Mouse (Mus musculus) heart, adult 8-10 months (tissue): ENCODE measurements around the gene Spag7. TPM values are rescaled to one million over a fixed set of nuclear protein-coding genes. Genes with fewer than 3 reads are reported as not detected.

ENCODE experiments used
- DNase-seq: peaks from one replicate; pipeline ENCODE4 v3.0.0; 2022; ENCODE audit warnings: low spot score
- total RNA-seq, 4 experiments: library from RNA; stranded (reverse); gene quantifications; 2 replicates each; pipeline ENCODE4 v1.2.4; 2022

Gene Spag7
- 100 to 1,000 TPM in 1 of 4 experiments, 10 to 100 TPM in 3; 89.6 to 119 (median 95.7) TPM for total RNA-seq

DNA sequence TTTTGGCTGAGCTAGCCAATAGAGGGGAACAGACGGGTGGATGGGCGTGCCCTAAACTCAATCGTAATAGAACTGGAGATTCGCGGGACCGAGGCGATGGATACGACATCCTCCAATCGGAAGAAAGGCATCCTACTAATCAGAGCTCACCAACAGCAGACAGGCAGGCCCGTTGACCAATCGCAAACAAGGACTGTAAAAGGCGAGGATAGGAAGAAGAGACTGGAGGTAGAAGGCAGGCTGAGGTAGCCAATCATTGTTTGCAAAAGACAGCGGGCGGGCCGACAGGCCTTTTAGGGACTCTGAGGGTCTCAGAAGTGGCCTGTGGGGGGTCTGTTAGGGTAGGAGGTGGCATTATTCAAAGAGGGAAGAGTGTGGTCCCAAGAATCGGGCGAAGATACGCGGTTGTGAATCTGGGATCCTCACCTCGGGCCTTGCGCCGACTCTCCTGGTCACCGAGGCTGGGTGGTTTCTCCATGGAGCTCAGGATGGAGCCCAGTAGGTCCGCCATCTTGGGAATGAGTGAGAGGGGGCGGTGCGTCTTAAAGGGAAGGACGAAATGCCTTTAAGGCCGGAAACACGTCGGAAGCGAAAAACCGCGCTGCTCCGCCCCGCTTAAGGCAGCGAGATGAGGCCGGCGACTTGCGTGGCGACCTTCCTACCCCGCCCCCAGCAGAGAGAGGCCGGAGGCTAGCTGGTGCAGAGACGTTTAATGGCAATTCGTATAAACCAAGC lies at the start of gene Spag7:
Gene Spag7 (minus strand): TSS at position 646 of the 735 bp plus-strand sequence.
- peak; percentile 100 for DNase-seq

DNA sequence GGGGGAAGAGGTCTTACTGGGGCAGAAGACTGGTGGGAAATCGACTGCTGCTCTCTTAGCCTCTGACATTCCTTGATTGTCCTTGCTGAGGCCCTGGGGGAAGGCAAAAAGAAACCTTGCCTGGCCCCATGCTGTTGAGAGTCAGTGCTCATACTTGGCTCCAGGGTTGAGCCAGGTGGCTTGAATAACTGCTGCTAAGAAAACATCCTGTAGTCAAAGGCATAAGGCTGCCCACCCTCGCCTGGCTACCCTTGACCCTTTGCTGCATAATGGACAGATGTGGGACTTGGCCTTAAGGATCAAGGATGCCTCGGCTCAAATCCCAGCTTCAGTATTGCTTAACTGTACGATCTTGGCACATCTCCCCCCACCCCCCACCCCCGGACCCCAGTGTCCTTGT lies 49.3 kb upstream of the Spag7 start:
- no peak for DNase-seq

DNA sequence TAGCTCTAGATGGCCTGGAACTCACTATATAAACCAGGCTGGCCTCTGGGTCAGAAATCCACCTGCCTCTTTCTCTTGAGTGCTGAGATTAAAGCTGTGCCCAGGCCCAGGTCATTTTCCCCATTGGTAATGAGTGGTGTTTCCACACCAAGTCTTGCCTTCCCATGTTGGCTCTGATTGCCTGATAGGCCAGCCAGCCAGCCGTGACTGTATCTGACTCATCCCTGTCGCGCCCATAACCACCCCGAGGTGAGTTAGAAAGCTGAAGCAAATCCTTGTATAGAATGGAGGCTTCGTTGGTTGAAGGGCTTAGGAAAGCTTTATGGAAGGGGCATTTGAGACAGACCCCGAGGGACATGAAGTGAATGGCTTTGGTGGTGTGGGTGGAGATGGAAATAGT lies 46.6 kb upstream of the Spag7 start:
- no peak for DNase-seq

DNA sequence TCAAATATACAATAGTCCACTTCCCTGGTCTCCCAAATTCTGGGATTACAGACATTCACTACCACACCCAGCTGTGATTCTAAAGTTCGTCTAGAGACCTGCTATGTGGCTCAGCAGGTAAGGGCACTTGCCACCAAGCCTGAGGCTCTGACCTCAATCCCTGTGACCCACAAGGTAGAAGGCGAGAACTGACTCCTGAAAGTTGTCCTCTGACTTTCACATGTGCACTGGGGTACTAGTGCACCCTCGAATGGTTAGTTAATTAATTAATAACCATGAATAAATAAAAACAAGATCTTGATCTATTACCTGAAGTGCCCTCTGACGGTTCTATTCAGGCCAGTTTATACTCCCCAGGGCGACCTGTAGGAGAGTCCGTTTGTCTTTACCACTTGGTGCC lies 44.0 kb upstream of the Spag7 start:
- no peak for DNase-seq

DNA sequence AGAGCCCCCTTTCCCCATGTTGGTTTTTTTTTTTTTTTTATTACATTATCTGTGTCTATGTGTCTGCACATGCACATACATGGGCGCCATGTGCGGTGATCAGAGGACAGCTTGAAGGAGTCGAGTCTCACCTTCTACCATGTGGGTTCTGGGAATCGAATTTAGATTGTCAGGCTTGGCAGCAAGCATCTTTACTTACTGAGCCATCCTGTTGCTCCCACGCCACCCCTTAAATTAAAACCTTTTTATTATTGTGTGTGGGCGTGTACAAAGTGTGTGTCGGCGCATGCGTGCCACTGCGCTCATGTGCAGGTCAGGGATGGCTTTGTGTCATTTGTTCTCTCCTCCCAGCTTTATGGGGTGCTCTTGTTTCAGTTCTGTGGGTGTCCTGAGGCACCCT lies 41.8 kb upstream of the Spag7 start:
- no peak for DNase-seq

DNA sequence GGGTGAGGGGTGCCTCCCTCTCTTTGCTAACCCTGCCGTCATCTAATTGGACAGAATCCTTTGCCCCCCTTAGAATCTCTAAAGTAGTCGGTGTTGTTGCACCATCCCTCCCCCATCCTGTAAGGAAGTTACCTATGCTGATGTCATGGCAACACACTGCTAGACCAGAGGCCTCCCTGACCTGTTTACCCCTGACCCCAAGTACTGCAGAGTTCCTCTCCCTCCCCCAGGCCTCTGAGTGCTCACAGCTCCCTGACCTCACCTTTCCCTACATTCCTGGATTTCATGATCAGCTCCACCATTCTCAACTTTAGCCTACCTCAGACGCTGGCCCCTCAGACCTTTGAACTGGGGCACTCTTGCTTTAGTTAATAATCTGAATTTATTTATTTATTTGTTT lies 36.9 kb upstream of the Spag7 start:
- no peak for DNase-seq

DNA sequence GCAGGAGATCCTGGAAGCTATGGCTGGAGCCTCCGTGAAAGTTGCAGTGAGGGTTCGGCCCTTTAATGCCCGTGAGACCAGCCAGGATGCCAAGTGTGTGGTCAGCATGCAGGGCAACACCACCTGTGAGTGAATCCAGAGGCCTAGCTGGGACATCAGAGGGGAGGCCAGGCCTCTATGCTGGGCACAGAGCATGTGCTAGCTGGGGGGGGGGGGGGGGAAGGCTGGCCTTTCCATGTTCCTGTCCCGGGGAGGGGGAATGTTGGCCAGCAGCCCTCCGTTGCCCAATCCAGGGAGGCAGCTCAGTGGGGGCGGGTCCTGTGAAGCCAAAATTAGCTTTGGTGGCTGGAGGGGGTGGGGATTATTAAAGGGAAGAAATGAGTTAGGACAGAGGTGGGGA lies 33.6 kb upstream of the Spag7 start:
- peak; percentile 64 for DNase-seq

DNA sequence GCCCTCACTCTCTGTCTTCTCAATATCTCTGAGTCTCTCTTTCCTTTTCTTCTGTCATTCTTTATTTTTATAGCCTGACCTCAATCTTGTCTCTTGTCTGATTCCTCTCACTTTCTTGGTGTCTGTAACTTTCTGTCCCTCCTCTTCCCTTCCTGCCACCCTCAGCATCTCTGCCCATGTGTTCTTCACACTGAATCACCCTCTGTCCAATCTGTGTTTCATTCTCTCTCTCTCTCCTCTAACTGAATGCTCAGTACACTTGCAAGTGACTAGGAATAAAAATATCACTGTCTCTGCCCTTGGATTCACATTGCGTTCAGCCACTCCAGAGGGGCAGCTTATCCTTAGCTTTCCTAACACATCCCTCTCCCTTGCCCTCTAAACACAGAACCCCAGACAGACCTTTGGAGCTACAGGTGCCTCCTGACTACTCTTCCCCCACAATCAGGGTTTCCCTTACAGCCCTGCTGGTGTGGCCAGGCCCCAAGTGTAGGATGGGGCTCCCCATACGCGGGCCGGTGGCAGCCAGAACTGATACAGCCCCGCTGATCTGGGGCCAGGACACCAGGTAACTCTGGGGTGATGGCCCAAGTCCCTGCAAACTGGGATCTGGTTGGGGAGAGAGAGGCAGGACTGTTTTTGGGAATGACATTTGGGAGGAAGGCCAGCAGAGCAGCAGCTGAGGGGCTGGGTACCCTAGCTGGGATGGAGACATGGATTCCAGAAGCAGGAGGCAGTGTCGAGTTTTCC lies 32.9 kb upstream of the Spag7 start:
- no peak for DNase-seq

DNA sequence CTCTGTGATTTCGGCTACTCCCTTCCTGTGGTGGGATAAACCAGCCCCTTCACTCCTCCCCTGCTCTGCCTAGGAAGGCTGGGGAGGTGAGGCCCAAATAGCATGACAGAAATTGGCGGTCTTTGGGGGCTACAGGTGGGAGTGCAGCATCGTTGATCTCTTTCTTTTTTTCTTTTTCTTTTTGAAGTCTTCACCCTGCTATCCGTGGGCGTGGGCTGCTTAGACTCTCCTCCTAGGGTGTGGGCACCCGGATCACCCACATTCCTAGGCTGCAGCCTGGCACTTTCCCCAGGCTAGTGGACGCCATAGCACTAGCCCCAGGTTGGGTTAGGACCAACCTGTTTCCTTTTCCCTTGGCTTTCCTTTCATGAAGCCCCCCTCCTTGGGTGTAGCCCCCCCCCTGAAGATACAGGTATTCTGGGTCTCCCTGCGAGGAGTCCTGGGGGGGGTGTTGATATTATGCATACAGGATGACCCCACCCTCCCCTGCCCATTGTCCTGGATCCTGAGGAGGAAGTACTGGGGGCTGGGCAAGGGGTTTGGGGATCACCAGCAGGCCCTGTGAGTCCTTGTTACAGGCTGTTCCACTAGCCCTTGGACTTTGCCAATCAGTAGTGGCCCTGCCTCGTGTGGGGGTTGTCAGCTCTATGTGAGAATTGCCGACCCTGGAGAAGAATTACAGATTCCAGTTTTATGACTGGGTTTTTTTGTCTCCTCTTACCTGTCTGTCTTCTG lies 32.2 kb upstream of the Spag7 start:
- no peak for DNase-seq

DNA sequence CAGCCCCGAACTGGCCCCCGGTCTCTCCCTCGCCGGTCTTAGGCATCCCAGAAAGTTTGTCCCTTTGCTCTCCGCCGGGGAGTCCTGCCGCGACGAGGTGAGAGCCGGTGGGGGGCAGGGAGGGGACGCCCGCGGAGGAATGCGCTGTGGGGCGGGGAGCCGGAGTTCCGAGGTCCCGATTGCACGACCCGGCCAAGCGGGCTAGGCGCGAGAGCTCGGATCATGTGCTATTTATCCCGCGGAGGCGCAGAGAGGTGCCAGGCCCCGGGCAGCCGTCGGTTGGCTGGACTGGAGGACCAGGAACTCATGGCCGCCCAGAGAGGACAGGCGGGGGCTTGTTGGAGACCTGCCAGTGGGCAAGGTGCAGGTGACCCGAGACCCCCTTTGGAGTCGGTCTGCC lies 31.4 kb upstream of the Spag7 start:
- peak; percentile 77 for DNase-seq

DNA sequence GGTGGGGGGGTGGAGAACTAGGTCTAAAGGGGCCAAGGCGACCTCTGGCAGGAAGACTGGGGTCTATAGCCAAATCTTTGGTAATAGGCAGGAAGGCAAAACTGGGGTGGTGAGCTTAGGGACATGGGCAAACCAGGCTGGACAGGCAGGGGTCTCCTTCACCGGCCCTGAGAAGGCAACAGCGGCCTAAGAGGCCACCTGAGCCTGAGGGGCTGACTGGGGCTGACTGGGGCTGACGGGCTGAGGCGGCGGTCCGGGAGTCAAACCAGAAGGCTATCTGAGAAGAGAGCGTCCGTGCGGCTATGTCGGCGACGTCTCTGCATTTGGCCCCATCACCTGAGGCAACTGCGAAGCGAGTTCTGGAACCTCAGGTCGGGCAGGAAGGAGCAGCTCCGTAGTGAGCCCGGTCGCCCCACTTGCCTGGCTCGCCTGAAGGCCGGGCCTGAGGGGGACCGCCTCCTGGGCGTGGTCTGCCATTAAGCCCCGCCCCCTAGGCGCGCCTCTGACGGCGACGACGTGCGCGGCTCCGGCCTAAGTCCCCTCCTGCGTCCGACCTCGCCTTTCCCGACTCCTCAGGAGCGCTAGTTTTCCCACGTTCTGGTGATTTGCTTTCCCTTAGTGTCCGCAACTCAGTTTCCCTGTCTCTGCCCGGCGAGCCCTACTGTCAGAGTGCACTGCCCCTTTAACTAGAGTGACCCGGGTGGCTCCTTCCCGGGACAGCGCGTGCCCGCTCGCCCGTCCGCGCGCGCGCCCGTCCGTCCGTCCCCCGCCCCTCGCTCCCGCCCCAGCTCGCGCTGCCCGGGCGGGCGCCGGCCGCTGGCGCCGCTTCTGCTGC lies 30.7 kb upstream of the Spag7 start, which contains the start of the genes Inca1 and Kif1c:
Gene Inca1 (minus strand): TSS at position 434 of the 835 bp plus-strand sequence.
Gene Kif1c (plus strand): TSS at position 827 of the 835 bp plus-strand sequence.
- peak; percentile 95 for DNase-seq

DNA sequence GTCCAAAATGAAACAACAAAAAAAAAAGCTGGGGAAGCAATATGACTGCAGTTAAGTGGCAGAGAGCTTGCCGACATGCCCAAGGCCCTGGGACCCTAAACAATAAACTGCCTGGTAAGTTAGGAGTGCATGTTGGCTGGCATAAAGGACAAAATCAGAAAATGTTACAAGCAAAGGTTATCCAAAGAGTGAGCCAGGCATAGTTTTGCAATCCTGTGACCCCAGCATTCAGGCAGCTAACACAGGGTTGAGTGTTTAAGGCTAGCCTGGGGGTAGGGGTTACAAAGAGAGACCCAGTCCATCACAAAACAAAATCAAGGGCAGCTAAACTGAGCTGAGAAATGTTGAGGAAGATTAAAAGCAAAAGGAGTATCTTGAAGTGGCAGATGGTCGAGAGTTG lies 29.8 kb upstream of the Spag7 start:
- DNase-seq: no peak

DNA sequence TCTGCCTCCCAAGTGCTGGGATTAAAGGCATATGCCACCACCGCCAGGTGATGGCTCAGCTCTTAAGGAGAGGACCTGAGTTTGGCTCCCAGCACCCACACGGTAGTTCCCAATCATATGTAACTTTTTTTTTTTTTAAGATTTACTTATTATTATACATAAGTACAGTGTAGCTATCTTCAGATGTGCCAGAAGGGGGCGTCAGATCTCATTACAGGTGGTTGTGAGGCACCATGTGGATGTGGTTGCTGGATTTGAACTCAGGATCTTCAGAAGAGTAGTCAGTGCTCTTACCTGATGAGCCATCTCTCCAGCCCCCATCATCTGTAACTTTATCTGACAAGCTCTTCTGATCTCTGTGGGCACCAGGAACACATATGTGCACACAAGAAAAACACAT lies 28.2 kb upstream of the Spag7 start:
- no peak for DNase-seq

DNA sequence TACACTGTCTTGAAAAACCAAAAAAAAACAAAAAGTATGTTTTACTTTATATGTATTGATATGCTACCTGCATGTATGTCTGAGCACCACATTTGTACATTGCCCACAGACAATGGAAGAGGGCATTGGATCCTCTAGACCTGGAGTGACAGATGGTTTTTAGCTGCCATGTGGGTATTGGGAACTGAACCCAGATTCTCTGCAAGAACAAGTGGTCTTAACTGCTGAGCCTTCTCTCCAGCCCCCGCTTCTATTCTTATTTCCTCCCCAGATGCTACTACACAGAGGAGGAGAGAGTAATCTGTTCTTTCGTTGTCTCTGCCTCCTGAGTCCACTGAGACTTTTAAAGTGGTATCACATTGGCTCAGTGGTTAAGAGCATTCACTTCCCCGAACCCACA lies 24.3 kb upstream of the Spag7 start:
- no peak for DNase-seq

DNA sequence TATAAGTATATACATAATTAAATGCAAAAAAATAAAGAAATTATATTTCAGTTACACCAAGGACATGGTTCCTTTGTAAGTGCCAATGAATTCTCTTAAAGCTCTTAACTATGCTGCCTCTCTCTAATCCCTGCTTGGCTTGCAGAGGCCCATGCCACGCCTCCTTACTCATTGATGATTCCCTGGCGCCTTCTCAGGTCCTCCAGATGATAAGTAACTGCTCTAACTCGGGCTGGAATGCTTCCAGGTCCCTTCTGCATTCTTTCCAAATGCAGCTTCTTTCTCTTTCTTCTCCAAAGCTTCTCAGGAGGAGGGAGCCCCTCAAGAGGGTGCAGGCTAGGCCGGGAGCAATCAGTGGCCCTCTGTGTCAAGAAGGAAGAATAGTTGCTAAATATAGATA lies 20.4 kb upstream of the Spag7 start:
- no peak for DNase-seq

DNA sequence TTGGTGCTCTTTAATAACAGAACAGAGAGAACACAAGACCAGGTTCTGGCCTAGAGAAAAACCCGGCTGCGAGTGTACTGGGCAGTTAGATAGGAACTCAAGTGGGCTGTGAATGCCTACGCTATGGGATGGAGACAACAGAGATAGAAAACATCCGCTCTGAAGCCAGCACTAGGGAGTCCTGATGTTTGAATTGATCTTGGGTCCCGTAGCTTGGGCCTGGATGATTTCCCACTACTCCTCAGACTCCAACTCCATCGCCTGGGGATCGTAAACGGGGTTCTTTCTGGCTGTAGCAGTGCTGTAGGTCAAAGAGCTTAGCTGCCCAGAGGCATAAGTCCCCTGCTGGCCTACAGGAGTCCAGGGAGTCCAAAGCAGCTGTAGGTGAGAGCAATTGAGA lies 19.2 kb upstream of the Spag7 start:
- DNase-seq: no peak

DNA sequence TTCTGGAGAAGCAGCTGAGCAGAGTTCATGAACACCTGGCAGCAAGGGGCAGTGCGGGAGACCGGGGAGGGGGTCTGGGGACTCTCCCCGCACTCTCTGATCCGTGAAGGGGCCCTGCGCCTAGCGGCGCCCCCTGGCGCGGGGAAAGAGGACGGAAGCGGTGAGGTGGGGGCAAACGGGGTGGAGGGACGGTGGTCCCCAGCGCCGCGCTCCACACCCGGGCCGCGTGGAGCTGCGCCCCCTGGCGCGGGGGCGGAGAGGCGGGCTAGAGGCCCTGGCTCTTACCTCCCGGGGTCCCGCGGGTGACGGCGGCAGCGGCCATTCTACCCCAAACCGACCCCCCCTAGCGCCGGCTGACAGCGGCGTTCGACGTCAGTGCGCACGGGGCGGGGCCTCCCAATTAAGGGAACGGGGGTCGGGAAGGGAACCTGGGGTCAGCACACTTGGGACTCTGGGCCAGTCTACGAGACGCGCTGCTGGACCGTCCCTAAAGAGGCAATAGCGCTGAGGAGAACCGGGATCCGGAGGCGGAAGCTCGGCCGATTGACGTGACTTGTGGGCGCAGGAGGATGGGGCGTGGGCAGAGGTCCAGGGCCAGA lies 18.5 kb upstream of the Spag7 start, which contains the start of gene Camta2:
Gene Camta2 (minus strand): TSS at position 505 of the 599 bp plus-strand sequence.
- DNase-seq: peak; percentile 92

DNA sequence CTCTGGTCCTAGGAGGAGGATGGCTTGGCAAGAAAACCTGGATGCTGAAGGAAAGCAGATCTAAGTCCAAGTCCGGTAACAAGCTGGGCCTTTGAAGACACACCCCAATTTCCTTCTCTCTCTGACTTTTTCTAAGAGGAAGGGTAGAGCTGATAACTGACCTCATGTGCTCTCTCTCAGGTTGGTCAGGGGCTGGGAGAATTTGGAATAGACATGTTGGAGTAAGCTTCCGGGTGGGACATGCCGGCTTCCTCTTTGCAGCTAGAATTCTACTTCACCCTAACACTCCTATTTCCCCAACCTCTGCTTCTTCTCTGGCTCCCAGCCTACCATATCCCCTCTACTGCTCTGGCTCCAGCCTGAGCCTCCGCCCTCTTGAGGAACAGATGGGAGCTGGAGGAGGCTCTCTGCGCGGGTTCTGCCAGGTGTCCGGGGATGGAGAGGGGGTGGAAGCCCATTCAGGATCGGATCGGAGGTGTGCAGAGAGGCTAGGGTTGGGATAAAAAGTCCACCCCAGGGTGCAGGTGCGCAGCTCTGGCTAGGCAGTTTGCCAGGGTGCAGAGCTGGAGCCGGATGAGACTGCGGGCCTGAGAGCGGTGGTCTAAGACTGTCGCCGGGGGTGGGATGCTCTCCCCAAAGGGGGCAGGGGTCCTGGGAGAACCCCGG lies 17.8 kb upstream of the Spag7 start:
- DNase-seq: no peak

DNA sequence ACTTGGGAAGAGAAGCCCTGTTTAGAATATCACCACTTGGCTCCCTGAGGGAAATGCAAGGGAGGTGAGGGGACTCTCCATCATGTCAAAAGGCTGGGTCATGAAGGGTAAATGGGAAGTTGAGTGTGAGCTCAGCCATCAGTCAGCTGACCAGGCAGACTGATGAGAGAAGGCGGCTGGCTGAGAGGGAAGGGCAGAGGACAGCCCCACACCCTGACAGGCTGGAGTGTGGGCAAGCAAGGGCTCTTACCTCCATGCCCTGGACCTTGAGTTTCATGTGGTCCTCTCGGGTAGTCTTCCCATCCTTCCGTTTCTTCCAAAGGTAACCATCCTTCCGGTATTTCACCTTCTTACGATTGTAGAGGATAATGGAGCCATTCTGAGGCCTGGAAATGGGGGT lies 14.4 kb upstream of the Spag7 start:
- DNase-seq: no peak

DNA sequence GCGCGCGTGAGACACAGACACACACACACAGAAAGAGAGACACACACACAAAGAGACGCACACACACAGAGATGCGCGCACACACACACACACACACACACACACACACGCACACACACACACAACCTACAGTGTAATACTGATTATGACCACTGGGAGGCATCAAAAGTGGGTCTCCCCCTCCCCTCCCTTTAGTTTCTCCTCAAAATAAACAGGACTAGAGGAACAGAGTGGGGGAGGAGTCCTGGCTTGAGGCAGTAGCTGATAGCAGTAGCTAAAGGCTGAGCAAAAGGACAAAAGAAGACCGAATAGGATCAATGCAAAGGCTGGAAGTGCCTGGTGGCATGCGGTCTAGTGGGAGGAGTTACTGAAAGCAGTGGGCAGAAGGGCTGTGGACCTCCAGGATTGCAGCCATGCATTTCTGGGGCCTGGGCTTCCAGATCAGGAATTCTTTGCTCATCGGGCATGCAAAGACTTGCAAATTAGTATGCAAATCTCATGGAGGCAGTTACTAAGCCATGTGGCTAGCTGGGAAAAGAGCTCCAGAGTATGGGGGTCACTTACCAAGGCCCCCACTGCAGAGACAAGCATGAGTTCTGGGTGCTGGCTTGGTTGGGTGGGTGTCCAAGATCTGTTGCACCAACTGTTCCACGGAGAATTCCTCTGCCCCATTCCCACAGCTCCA lies 12.8 kb upstream of the Spag7 start:
- no peak for DNase-seq
